Mouse (Mus musculus) left cerebral cortex, adult 2 months (tissue): ENCODE results near the gene Apobec4. TPM values are rescaled to one million over a fixed set of nuclear protein-coding genes. Genes with fewer than 3 reads are reported as not detected.

Experiments used
- DNase-seq, 2 experiments: peaks; one replicate each; pipeline ENCODE4 v3.0.0; 2021 to 2022; ENCODE audit warnings: low spot score in 2 of 2, mixed read lengths in 1 of 2; ENCODE audit errors: extremely low spot score in 1 of 2
- H3K27ac ChIP-seq: fragments of 200-600 bp; 2 replicates; pipeline ENCODE4 v1.8.1; 2022
- H3K4me3 ChIP-seq: fragments of 200-600 bp; 2 replicates; pipeline ENCODE4 v1.8.1; 2022
- CTCF ChIP-seq: fragments of 200-600 bp; IDR thresholded peaks from 2 replicates; pipeline ENCODE4 v1.8.1; 2022; ENCODE audit warnings: antibody characterized with exemption, mild to moderate bottlenecking, moderate library complexity
- intact Hi-C: fragments of 180-260 bp; cut with DNase I; formaldehyde crosslinking; loops from one replicate; pipeline ENCODE4 v1.15.1; 2025
- long read RNA-seq, 2 experiments: library from polyadenylated mRNA; stranded (forward); transcript quantifications; one replicate each; pipeline ENCODE4 v2.0.0; 2021; ENCODE audit warnings: borderline mapping rate in 2 of 2
- total RNA-seq, 2 experiments: library from RNA; stranded (reverse); gene quantifications; 2 replicates each; pipeline ENCODE4 v1.2.3; 2021

Gene Apobec4
- total RNA-seq: not detected
- long read RNA-seq, experiment 1: 0 reads
- long read RNA-seq, experiment 2, partial matches to known transcripts: 0 of 1 reads
- long read RNA-seq, experiment 2, other reads (novel, unspliced or antisense): 1 of 1 reads

DNA sequence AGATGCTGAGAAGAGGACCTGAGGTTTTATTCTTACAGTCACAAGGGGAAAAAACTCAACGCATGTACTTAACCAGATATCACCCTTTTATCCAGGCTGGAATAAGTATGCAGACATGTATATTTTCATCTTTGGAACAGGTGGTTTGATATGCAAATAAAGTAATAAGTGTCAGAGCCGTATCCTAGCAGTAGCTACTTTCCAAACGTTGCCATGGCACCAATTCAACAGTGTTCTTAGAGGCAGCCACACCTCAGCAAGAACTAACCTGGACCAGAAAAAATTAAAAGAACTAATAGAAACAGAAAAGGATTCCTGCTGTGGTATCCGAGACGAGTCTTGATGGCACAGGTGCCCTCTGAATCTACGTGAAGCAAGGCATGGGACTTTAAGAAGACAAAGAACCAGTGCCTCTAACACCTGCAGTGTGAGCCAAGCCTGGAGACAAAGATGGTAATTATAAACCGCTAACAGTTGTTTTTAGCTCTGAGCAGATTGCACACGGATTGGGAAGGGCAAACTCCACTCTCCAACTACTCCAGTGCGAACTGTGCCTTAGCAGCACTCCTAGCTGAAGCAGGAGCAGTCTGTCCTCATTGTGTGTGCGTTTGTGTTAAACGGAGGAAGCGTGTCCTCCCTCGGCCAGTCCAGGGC is at the start of gene Apobec4:
Gene Apobec4, plus strand, starts transcription at position 240 of the 654 bp plus-strand sequence.
- intact Hi-C loops: no loop called here
- Histone ChIP-seq H3K4me3 (no peak within 1 kb of the TSS), H3K27ac (no peak within 1 kb of the TSS)
- no peak for TF ChIP-seq CTCF
- no peak for DNase-seq

DNA sequence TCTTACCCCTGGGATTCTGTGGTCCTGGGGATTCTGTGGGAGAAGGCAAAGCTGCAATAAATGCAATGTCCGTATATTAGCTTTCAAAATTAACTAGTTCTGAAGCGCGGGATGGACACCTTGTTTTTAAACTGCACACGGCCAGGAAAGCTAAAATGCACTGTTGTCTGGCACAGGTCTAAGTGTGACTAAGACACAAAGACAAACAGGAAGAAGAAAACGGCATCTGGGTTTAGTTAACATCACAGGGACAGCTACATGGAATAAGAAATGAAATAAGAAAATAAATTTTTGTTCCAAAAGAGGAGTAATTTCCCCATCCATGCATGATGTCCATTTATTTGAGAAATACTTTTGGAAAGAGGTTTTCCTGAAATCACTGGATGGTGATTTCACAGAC is 49.3 kb upstream of the Apobec4 start:
- TF ChIP-seq CTCF: no peak
- intact Hi-C loops: no loop called here
- DNase-seq: no peak
- Histone ChIP-seq H3K27ac (no peak overlapping the region), H3K4me3 (no peak overlapping the region)

DNA sequence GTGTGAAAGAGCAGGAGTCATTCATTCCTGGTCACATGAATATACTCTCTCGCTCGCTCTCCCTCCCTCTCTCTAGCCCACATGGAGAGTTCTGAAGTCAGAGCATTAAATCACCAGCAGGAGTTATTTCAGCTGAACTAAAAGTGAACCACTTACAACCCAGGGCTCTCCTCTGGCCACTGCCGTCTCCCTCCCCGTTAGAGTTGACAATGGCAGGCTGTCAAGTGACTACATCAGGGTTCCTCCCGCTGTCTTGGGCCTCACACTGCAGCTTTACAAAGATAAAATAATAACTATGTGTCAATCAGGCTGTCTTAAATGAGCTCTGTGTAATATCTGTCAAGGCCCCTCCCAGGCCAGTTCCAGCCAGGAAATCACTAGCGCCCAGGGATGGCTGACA is 47.4 kb upstream of the Apobec4 start:
- H3K4me3 ChIP-seq: no peak overlapping the region
- intact Hi-C loops: no loop called here
- no peak overlapping the region for H3K27ac ChIP-seq
- no peak for TF ChIP-seq CTCF
- no peak for DNase-seq

DNA sequence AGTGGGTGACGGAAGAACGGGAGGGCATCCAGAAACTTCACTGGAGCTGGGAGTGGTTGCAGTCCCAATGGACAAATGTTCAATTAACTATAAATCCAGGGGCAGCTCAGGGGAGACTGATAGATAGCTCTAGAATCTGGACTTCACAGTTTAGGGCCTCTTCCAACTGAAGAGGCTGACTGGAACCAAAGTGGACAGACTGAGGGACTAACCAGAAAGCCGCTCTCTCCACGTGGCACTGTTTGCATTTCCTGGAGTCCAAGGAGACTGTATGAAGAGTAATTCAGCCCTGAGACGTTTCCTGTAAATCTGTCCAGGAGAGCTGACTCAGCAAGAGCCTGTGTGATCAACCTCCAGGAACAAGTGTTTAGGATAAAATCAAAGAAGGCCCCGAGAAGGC is 46.4 kb upstream of the Apobec4 start:
- TF ChIP-seq CTCF: no peak
- intact Hi-C loops: no loop called here
- no peak overlapping the region for H3K4me3 ChIP-seq
- no peak for DNase-seq
- no peak overlapping the region for H3K27ac ChIP-seq

DNA sequence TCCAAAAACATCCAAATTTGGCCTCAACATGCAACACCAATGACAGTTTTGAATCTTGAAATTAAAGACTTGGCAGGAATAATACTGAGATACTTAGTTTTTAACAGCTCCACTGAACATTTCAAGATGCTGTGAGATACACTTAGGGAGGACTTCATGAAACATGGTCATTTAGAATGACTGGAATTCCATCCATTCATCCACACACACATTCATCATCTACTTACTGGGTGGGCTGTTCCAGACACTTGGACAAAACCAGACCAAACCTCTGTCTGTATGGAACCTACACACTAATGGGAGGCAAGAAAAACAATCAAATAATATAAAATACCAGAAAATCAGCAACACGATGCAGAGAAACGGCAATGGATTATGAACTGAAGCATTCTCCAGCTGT is 42.8 kb upstream of the Apobec4 start:
- no peak for TF ChIP-seq CTCF
- no peak overlapping the region for H3K4me3 ChIP-seq
- no peak overlapping the region for H3K27ac ChIP-seq
- DNase-seq: no peak
- intact Hi-C loops: no loop called here

DNA sequence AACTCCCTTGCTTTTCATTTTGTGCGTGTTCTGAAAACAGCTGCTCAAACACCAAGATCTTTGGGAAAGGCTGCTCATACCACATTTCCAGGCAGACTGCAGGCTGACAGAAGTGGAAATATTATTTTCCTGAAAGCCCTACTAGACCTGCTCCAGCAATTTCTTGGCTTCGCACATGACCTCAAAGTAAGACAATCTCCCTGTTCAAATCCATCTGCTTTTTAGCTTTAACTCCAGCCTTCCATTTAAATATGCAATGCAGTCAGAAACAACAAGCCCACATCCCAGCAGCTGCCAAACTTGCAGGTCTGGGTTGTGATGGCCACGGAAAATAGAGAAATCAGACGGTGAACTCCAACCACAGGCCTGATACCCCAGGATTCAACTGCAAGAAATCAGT is 39.3 kb upstream of the Apobec4 start:
- intact Hi-C loops: no loop called here
- no peak overlapping the region for H3K4me3 ChIP-seq
- DNase-seq: no peak
- no peak for TF ChIP-seq CTCF
- no peak overlapping the region for H3K27ac ChIP-seq

DNA sequence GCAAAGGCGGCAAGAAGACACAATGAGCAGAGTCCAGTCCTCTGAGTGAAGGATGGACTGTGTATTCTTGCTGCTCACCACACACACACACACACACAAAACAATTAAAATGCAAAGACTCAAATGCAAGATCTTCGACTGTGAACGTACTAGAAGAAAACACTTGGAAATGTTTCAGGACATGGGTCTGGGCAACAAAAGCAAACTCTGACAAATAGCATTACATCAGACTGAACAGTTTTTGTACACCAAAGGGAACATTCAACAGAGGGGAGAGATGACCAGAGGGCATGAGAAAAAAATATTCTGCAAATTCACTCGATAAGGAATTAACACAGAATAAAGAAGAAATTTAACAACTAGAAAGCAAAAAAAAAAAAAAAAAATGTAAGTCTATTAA is 36.4 kb upstream of the Apobec4 start:
- DNase-seq: no peak
- no peak overlapping the region for H3K27ac ChIP-seq
- TF ChIP-seq CTCF: no peak
- intact Hi-C loops: no loop called here
- H3K4me3 ChIP-seq: no peak overlapping the region

DNA sequence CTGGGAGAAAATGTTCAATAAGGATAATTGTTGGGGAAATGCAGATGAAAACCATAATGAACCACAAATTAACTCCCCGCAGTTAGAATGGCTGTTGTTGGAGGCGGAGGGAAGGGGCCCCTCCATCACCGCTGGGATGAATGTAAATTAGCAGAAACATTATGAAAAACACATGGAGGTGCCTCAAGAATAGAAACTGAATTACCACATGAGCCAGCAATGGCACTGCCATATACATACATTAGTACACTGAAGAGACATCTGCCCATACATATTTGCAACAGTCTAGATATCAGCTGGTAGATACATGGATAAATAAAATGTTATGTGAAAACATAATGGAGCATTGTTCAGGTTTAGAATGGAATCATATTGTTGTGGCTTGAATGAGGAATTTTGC is 35.9 kb upstream of the Apobec4 start:
- DNase-seq: no peak
- intact Hi-C loops: no loop called here
- no peak for TF ChIP-seq CTCF
- H3K27ac ChIP-seq: no peak overlapping the region
- no peak overlapping the region for H3K4me3 ChIP-seq

DNA sequence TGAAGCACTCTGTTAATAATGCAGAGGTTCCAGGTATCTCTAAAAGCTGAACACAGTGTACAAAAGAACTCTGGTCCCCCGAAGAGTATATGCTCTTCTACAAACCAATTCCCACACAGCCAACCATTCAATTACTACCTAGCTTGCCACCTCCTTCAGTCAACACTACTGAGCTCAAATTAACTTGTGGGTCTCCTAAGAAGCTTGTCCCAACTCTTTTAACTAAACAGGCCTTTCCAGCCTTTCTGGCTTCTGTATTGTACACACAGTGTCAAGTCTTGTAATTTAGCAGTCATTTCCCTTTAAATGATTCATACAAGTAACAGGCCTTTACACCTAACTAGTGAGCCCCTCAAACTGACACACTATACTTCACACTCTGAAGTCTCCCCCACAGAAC is 33.0 kb upstream of the Apobec4 start:
- no peak for DNase-seq
- intact Hi-C loops: no loop called here
- Histone ChIP-seq H3K27ac (no peak overlapping the region), H3K4me3 (no peak overlapping the region)
- no peak for TF ChIP-seq CTCF

DNA sequence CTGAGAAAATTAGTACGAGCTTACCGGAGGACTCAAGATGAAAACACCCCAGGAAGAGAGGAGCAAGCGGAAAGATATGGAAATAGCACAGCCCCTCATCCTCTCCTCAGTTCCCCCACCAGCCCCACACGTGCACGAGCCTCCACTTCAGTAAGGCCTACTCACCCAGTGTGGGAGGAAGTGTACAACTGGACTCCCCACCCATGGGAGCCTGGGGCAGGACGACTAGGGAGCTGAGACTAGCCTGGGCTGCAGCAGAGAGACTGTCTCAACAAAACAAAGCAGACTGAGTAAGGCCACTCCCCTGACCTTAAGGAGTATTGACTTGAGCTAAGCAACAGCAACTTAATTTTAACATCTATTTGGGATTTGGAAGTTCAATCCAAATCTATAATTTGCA is 32.2 kb upstream of the Apobec4 start:
- H3K27ac ChIP-seq: no peak overlapping the region
- intact Hi-C loops: no loop called here
- no peak for TF ChIP-seq CTCF

DNA sequence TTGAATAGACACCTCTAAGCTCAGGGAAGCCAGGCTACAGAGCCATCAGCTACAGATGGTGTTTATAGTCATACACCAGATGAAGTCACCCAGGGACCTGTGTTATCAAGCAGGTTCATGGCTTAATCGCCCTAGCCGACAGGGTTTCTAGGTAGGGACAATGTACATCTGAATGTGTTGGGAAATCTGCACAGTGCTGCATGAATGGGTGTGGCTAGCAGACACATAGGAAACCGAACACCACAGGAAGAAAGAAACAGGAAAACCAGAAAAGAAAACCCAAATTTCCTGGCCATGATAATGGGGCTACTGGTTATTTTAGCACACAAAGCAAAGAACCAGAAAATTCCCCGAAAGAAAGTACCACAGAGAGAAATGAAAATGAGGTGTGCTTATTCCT is 29.4 kb upstream of the Apobec4 start:
- no peak for TF ChIP-seq CTCF
- H3K27ac ChIP-seq: no peak overlapping the region
- intact Hi-C loops: no loop called here

More for the DNA sequence above, 32.2 kb upstream of the Apobec4 start:
- no peak for DNase-seq
- no peak overlapping the region for H3K4me3 ChIP-seq

DNA sequence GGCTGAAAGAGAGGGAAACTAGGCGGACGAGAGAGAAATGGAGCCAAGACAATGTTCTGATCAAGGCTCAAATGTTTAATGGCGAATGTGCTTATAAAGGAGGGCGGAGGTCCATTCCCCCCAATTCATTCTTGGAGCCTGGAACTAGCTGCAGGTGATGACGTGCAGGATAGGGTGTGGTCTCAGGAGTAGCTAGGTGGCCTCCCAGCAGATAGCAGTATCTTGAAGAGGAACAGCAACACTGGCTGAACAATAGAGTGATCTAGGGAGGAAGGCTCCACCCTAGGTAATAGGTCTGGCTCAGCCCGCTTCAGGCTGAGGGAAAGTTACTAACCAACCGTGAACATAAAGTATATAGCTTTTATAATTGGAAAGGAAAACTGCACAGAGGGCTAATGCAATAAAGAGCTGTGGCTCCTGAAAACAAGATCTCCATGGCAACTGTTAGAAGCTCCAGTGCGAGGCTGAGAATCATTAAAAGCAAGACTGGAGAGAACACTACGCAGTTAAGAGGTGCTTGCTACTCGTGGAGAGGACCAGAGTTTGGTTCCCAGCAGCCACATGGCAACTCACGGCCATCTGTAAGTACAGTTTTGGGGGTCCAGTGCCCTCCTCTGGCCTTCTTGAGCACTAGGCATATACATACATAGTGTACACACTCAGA is 28.7 kb upstream of the Apobec4 start:
- no peak for DNase-seq
- TF ChIP-seq CTCF: no peak
- no peak overlapping the region for H3K4me3 ChIP-seq
- no peak overlapping the region for H3K27ac ChIP-seq
- intact Hi-C loops: no loop called here

More for the DNA sequence above, 29.4 kb upstream of the Apobec4 start:
- no peak for DNase-seq
- no peak overlapping the region for H3K4me3 ChIP-seq

DNA sequence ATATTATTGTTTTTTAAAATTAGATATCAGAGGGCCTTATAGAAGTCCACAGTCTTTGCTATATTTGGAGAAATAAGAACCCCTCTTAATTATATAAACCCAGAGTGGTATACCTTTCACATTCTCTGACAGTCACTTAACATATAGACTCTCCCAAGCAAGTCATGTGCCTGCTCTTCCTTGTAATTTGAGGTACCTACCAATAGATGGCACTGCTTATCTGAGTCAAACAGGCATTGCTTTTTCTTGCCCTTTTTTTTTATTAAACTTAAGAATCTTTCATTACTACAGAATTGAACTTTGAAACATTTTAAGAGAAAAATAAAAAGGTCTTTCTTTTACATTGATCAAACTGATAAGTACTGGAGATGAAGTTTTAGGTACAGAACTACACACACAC is 26.1 kb upstream of the Apobec4 start:
- no peak overlapping the region for H3K4me3 ChIP-seq
- TF ChIP-seq CTCF: peak; percentile 56
- no peak for DNase-seq
- no peak overlapping the region for H3K27ac ChIP-seq
- intact Hi-C loops: no loop called here
